Mouse (Mus musculus) stomach, embryonic 16.5 days (tissue): ENCODE measurements around the gene Atp2a3. TPM values are rescaled to one million over a fixed set of nuclear protein-coding genes. Genes with fewer than 3 reads are reported as not detected.

ENCODE experiments used
- ATAC-seq: fragments of 200-750 bp; cut with Nextera tagmentation; 2 replicates; pipeline ENCODE4 v1.8.0; 2017; ENCODE audit warnings: moderate number of reproducible peaks, moderate TSS enrichment; ENCODE audit not compliant: insufficient read depth, low FRiP score
- H3K27ac ChIP-seq: fragments of 300-500 bp; sonication (generic); 2 replicates; pipeline ENCODE4 v1.5.1; 2014; ENCODE audit warnings: low read length
- H3K27me3 ChIP-seq: fragments of 300-500 bp; sonication (generic); 2 replicates; pipeline ENCODE4 v1.6.1; 2014; ENCODE audit warnings: low read length, control low read depth, mixed read lengths; ENCODE audit not compliant: control insufficient read depth, insufficient read depth
- H3K36me3 ChIP-seq: fragments of 300-500 bp; sonication (generic); 2 replicates; pipeline ENCODE4 v1.6.1; 2014; ENCODE audit warnings: low read length; ENCODE audit not compliant: control insufficient read depth, insufficient read depth
- H3K4me1 ChIP-seq: fragments of 300-500 bp; sonication (generic); 2 replicates; pipeline ENCODE4 v1.6.1; 2014; ENCODE audit warnings: low read length, control low read depth, mixed read lengths; ENCODE audit not compliant: control insufficient read depth, insufficient read depth
- H3K4me2 ChIP-seq: fragments of 300-500 bp; sonication (generic); 2 replicates; pipeline ENCODE4 v1.6.1; 2014; ENCODE audit warnings: low read depth, low read length, mixed read lengths
- H3K4me3 ChIP-seq: fragments of 300-500 bp; sonication (generic); replicated peaks from 2 replicates; pipeline ENCODE4 v1.5.1; 2014; ENCODE audit warnings: mild to moderate bottlenecking, low read length
- H3K9ac ChIP-seq: fragments of 300-500 bp; sonication (generic); 2 replicates; pipeline ENCODE4 v1.6.1; 2014; ENCODE audit warnings: low read length
- H3K9me3 ChIP-seq: fragments of 300-500 bp; sonication (generic); replicated peaks from 2 replicates; pipeline ENCODE4 v1.6.1; 2016; ENCODE audit warnings: low read length, control low read depth; ENCODE audit not compliant: control insufficient read depth
- WGBS: fragments of 180-500 bp; shearing (Covaris S2); extraction: QIAGEN DNeasy Blood & Tissue Kit; methylation state at CpG from one replicate; pipeline ENCODE4 v1.1.7; 2014; 5-methylcytosine and 5-hydroxymethylcytosine counted together
- polyA plus RNA-seq: library from polyadenylated mRNA; unstranded; fragments of >200 nt; fragmentation: Nextera tagmentation; extraction: Ambion mirVana; gene quantifications from 2 replicates; pipeline ENCODE4 v1.2.1, GENCODE M21; 2015

The Atp2a3 gene
- polyA plus RNA-seq, 1 experiment from 2014 or later, result 23.9 TPM

- no peaks in the 10 kb centered on the region; the same call in 1 of the 2 replicates for H3K27me3 ChIP-seq
- no peaks in the 10 kb centered on the region; the same call in 1 of the 2 replicates for H3K9me3 ChIP-seq
- H3K4me1 ChIP-seq, result 0 out of 2 replicates have a peak, but pooled peaks cover 4% of the 10 kb centered on the region
- no peaks in the 10 kb centered on the region for H3K36me3 ChIP-seq
- H3K27ac ChIP-seq, result no peak overlapping the region
- H3K4me2 ChIP-seq, result no peak overlapping the region
- no peak overlapping the region for H3K9ac ChIP-seq
- no peak overlapping the region for H3K4me3 ChIP-seq
- WGBS, result 57% methylated on average over 11 of the region's 11 CpGs
- ATAC-seq, result 0 out of 2 replicates have a peak, but pooled peaks have one; percentile 45
Observed at GRCm38 (mm10) chr11:73007698-73008481, 46.9 kb downstream of the Atp2a3 start.

GRCm38 (mm10) chr11:73008826-73009225 is 47.9 kb downstream of the Atp2a3 start:
- Histone ChIP-seq H3K27ac (no peak overlapping the region), H3K9ac (no peak overlapping the region), H3K4me1 (0 out of 2 replicates have a peak, but pooled peaks cover 4% of the 10 kb centered on the region), H3K4me3 (no peak overlapping the region), H3K27me3 (no peaks in the 10 kb centered on the region; the same call in 1 of the 2 replicates), H3K9me3 (no peaks in the 10 kb centered on the region; the same call in 1 of the 2 replicates), H3K36me3 (no peaks in the 10 kb centered on the region), H3K4me2 (no peak overlapping the region)
- WGBS, result 63% methylated on average over 2 of the region's 2 CpGs
- ATAC-seq, result no peak

GRCm38 (mm10) chr11:73009531-73010274 is 48.7 kb downstream of the Atp2a3 start:
- Histone ChIP-seq H3K4me3 (no peak overlapping the region; the same call in 1 of the 2 replicates), H3K9ac (no peak overlapping the region; the same call in 1 of the 2 replicates), H3K4me1 (peaks cover 4% of the 10 kb centered on the region), H3K27ac (no peak overlapping the region), H3K9me3 (no peaks in the 10 kb centered on the region), H3K4me2 (no peak overlapping the region), H3K27me3 (no peaks in the 10 kb centered on the region; the same call in 1 of the 2 replicates), H3K36me3 (no peaks in the 10 kb centered on the region)
- 52% methylated on average over 13 of the region's 13 CpGs for WGBS
- no peak for ATAC-seq

GRCm38 (mm10) chr11:73013981-73014380 is 53.0 kb downstream of the Atp2a3 start:
- Histone ChIP-seq H3K36me3 (no peaks in the 10 kb centered on the region), H3K4me3 (no peak overlapping the region), H3K27me3 (peaks cover 2% of the 10 kb centered on the region; the same call in 1 of the 2 replicates), H3K27ac (no peak overlapping the region), H3K9ac (no peak overlapping the region), H3K4me1 (peaks cover 16% of the 10 kb centered on the region), H3K9me3 (no peaks in the 10 kb centered on the region), H3K4me2 (no peak overlapping the region)
- 74% methylated on average over 5 of the region's 5 CpGs for WGBS
- ATAC-seq, result no peak

- Histone ChIP-seq H3K4me1 (peaks cover 20% of the 10 kb centered on the region), H3K36me3 (no peaks in the 10 kb centered on the region), H3K4me2 (no peak overlapping the region), H3K27me3 (peaks cover 2% of the 10 kb centered on the region; the same call in 1 of the 2 replicates), H3K9me3 (no peaks in the 10 kb centered on the region), H3K9ac (no peak overlapping the region), H3K4me3 (no peak overlapping the region), H3K27ac (peak overlapping the region; percentile 63)
- no peak for ATAC-seq
- WGBS, result 72% methylated on average over 4 of the region's 4 CpGs
Observed at GRCm38 (mm10) chr11:73014831-73015344, 53.9 kb downstream of the Atp2a3 start.

- Histone ChIP-seq H3K4me1 (peaks cover 20% of the 10 kb centered on the region), H3K4me2 (no peak overlapping the region), H3K4me3 (no peak overlapping the region), H3K9ac (no peak overlapping the region), H3K27ac (peak overlapping the region; percentile 63), H3K27me3 (peaks cover 6% of the 10 kb centered on the region), H3K9me3 (no peaks in the 10 kb centered on the region), H3K36me3 (no peaks in the 10 kb centered on the region)
- ATAC-seq, result no peak; the same call in 1 of the 2 replicates
- 51% methylated on average over 5 of the region's 5 CpGs for WGBS
Observed at GRCm38 (mm10) chr11:73015391-73016102, 54.6 kb downstream of the Atp2a3 start.

- peak overlapping the region; percentile 63; the same call in 1 of the 2 replicates for H3K27ac ChIP-seq
- ATAC-seq, result no peak
- H3K9ac ChIP-seq, result no peak overlapping the region
- 58% methylated on average over 6 of the region's 6 CpGs for WGBS
- H3K27me3 ChIP-seq, result peaks cover 7% of the 10 kb centered on the region
- no peaks in the 10 kb centered on the region for H3K9me3 ChIP-seq
- peaks cover 20% of the 10 kb centered on the region for H3K4me1 ChIP-seq
- no peak overlapping the region for H3K4me2 ChIP-seq
- H3K4me3 ChIP-seq, result no peak overlapping the region
- H3K36me3 ChIP-seq, result no peaks in the 10 kb centered on the region
Observed at GRCm38 (mm10) chr11:73016103-73016420, 55.1 kb downstream of the Atp2a3 start.

GRCm38 (mm10) chr11:73018471-73019146 is 57.6 kb downstream of the Atp2a3 start, which contains the start of gene Camkk1:
TSS of gene Camkk1 (plus strand) at chr11:73019008.
- H3K9ac ChIP-seq, result peak within 1 kb of the TSS; percentile 75
- H3K27me3 ChIP-seq, result peaks cover 7% of the 10 kb centered on the region
- WGBS, result under 1% methylated on average over 57 of the region's 57 CpGs
- no peaks in the 10 kb centered on the region for H3K9me3 ChIP-seq
- H3K4me3 ChIP-seq, result peak within 1 kb of the TSS; percentile 65
- H3K27ac ChIP-seq, result peak within 1 kb of the TSS; percentile 50
- peak within 1 kb of the TSS; percentile 96 for H3K4me2 ChIP-seq
- peaks cover 30% of the 10 kb centered on the region for H3K4me1 ChIP-seq
- H3K36me3 ChIP-seq, result no peaks in the 10 kb centered on the region
- peak; percentile 96 for ATAC-seq
